Mouse (Mus musculus) cortical plate, adult 2 months (tissue): ENCODE measurements around the gene Cnrip1.

Experiments
- CTCF ChIP-seq: fragments of 200-500 bp; IDR thresholded peaks from 2 replicates; pipeline ENCODE4 v1.5.1; 2011; ENCODE audit warnings: mild to moderate bottlenecking, control low read depth, low read length; ENCODE audit not compliant: insufficient read depth; ENCODE audit errors: extremely low read depth
- POLR2A ChIP-seq: fragments of 200-500 bp; IDR thresholded peaks from 2 replicates; pipeline ENCODE4 v1.6.1; 2011; ENCODE audit warnings: mild to moderate bottlenecking, low read length, control low read depth; ENCODE audit not compliant: insufficient read depth; ENCODE audit errors: extremely low read depth

DNA sequence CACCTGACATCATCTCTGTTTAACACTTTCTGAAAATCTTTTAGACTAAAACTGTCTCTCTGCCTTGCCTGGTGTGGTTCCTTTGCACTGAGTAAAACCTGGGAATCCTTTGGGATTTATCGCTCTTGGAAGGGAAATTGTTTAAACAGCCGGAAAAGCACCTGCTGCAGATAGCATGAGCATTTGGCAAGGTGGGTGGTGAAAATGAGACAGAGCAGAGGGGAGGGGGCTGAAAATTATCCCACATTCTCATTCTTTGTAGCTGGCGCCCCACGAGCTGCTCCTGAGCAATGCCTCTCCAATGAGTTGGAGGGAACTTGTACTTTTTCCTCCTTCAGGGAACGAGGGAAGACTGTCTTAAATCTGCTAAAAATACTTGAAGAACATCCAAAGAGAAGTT, 55.5 kb downstream of the Cnrip1 start:
- TF ChIP-seq CTCF (no peak), POLR2A (no peak)
